Mouse (Mus musculus): ENCODE data around the gene Gm45717. TPM values are rescaled to one million over a fixed set of nuclear protein-coding genes. Genes with fewer than 3 reads are reported as not detected.

Gm45717 gene
- not detected for polyA plus RNA-seq (2017; shearing (Covaris generic))

DNA sequence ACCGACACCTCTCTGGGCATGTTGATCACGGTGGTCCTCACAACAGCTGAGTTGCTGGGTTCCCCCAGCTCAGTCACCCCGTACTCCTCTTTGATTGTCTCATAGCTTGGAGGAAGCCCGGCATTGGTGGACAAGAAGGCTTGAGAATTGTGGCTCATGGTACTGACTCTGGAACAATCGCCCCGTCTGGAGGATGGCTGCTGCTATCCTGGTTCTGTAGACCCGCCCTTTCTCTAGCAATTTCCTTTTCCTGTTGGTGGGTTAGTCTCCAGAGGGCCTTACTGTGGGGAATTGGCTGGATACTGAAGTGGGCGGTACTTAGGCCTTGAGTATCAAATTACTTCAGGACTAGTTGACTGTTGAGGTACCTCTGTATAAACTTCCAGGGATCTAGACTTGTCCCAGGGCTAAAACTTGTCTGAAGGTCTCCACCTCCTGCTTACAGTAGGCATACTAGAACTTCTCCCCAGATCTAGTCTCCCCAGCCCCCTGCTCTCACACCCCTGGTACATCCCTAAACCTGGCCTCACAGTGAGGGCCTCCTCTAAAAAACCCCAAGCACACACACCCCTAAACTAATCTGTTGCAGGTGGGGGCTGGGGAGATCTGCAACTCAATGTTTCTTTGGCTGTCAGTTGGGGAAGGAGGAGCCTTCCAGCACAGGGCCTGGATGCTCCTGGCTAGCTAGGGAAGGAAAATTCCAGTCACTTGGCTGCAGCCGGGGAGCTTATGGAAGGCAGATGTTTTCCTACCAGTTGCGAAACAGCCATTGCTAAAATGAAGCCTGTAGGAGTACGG, at the start of gene Gm45717, which contains the start of gene Ifitm2:
TSS of gene Gm45717 (minus strand) at position 180 of the 798 bp plus-strand sequence.
TSS of gene Ifitm2 (minus strand) at position 230 of the 798 bp plus-strand sequence.

DNA sequence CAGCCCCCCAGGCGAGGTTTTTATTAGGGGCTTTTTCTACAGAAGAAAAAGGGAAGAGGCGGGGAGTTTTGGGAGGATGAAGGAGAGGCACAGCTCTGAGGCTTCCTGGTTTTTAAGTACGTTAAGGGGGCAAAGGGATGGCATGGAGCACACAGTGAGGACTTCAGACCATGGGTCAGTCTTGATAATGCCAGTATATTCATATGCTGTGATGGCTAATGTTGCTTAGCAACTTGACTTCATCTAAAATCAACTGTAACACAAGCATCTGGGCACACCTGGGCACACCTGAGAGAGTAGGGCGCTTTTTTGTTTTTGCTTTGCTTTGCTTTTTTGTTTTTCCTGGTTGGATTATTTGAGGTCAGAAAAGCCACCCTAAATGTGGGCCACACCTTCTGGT, 11.2 kb upstream of the Gm45717 start, which contains the start of gene Ifitm1:
TSS of gene Ifitm1 (plus strand) at position 301 of the 400 bp plus-strand sequence.

DNA sequence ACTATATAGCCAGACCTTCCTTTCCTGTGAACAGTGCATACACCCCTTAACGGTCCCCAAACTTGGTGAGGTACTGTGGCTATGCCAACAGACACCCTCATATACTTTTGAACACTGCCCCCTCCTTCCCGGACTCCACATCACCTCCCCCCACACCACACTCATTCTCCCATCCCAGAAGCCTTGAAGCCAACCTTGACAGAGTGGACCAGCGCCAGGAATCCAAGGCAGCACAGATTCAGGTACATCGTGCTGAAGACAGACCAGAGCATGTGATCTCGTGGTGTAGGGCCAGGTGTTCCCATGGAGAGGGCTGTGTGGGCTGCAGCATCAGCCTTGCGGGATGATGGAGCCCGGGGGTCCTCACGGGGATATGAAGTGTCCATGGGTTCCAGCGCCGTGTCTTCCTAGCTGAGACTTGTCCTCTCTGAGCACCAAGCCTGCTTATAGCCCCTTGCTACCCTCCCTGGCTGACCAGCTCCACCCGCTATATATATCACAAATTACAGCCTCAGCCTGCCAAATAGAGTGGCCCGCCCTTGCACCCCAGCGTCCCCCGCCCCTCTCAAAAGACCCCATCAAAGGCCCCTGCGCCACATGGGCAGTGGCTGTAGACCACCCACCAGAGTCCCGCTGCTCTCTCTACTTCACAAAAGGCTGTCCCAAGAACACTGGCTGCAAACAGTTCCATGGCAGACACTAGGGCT, 5.8 kb downstream of the Gm45717 start, which contains the start of gene Ifitm5:
TSS of gene Ifitm5 (minus strand) at position 468 of the 707 bp plus-strand sequence.

DNA sequence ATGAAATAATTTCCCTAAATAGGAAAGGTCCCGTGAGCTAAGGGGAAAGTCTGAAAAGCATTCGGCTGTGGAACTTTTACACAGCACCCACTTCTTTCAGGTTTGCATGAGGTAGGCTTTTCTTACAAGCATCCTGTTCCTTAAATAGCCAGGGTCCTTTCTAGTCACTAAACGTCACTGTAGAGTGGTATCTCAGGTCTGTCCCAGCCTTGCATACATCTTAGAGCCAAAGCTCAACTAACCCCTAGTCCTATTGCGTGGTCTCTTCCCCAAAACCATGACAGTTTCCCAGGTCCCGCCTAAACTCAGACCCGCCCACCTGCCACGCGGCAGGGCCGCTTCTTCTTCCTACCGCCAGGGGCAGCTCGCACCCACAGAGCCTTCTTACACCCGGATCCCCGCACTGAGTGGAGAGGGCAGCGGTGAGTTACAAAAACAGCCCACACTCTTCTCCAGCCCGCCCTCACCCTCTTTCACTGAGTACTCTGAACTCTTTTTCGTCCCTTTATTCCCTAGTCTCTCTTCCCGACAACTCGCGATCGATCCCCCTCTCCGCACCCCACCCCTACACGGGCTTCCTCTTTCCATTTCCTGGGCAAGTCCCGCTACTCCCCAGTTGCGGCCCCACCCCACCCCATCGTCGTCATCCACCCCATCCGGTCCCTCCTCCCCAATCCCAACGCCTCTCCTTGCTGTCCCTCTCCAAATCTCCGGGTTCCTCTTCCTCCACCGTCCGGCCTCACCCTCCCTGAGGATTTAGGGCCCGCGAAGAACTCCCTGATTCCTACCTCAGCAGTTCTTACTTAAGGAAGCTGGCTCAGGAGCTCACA, 14.3 kb downstream of the Gm45717 start, which contains the start of gene Pgghg:
TSS of gene Pgghg (plus strand) at position 170 of the 830 bp plus-strand sequence.

DNA sequence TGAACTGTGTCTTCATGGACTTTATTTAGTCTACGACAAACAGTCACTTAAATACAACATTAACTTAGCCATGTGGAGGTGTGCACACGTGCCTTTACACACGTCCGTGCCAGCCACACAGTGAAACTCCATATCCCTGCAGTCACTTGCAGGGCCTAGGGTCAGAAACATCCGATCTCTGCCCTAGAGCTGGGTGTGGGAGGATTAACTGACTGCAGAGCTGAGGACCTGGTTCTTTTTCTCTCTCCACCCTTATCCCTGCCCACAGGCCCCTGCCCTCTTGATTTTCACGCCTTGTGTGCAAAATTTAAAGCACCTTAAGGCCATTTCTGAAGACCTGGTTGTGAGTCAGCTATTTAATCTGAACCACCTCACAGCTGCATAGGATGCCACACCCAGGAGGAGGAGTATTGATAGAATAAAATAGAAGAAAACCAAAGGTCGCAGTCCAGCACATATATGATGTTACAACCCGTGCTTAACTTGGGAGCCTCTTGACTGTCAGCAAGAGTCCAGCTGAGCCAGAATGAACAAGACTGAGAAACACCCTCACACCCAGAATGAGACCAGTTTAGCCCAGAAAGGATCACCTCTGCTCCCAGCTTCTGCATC, 35.2 kb downstream of the Gm45717 start, which contains the start of gene Nlrp6:
TSS of gene Nlrp6 (plus strand) at position 485 of the 612 bp plus-strand sequence.

DNA sequence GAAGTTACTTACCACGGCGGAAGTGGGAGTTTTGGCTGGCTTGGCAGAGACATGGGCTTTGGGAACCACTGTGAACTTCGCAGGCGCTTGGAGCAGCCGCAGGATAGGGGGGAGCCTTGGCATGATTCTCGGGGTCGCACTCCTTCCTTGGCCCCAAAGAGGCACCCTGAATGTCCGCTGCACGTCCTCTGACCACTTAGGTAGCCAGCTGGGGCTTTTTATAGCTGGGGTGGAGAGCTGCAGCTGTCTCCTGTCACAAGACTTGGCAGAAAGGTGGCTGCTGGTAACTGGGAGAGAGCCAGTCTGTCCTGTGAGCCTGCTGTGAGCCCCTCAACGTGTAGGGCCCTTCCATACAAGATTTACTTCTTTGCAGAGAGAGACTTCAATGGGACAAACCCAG, 55.5 kb downstream of the Gm45717 start, which contains the start of gene Cox8b:
TSS of gene Cox8b (minus strand) at position 227 of the 400 bp plus-strand sequence.

Other genes starting within 250 kb of the Gm45717 start
- gene Cyp2e1, start 192.2 kb downstream of the Gm45717 start, polyA plus RNA-seq (2017; shearing (Covaris generic)), result not detected
- gene Syce1, start 168.1 kb downstream of the Gm45717 start, polyA plus RNA-seq (2017; shearing (Covaris generic)), result 0.66 TPM
- gene Zfp941, start 133.8 kb downstream of the Gm45717 start, polyA plus RNA-seq (2017; shearing (Covaris generic)), result 0.20 TPM
- gene Urah, start 120.9 kb downstream of the Gm45717 start, polyA plus RNA-seq (2017; shearing (Covaris generic)), result not detected
- not detected for gene Scgb1c1, start 110.4 kb downstream of the Gm45717 start, polyA plus RNA-seq (2017; shearing (Covaris generic))
- gene Odf3, start 108.1 kb downstream of the Gm45717 start, polyA plus RNA-seq (2017; shearing (Covaris generic)), result not detected
- gene Gm45785, start 99.6 kb downstream of the Gm45717 start, polyA plus RNA-seq (2017; shearing (Covaris generic)), result not detected
- 165 TPM for gene Ric8a, start 99.0 kb downstream of the Gm45717 start, polyA plus RNA-seq (2017; shearing (Covaris generic))
- gene Bet1l, start 98.4 kb downstream of the Gm45717 start, polyA plus RNA-seq (2017; shearing (Covaris generic)), result 56.9 TPM
- 242 TPM for gene Psmd13, start 74.0 kb downstream of the Gm45717 start, polyA plus RNA-seq (2017; shearing (Covaris generic))
- 13.3 TPM for gene Sirt3, start 73.6 kb downstream of the Gm45717 start, polyA plus RNA-seq (2017; shearing (Covaris generic))
- gene Cox8b, start 55.5 kb downstream of the Gm45717 start, polyA plus RNA-seq (2017; shearing (Covaris generic)), result not detected
- gene Nlrp6, start 35.0 kb downstream of the Gm45717 start, polyA plus RNA-seq (2017; shearing (Covaris generic)), result not detected
- 45.4 TPM for gene Pgghg, start 14.5 kb downstream of the Gm45717 start, polyA plus RNA-seq (2017; shearing (Covaris generic))
- 1.0 TPM for gene Ifitm5, start 5.6 kb downstream of the Gm45717 start, polyA plus RNA-seq (2017; shearing (Covaris generic))
- 35.4 TPM for gene Ifitm2, start 50 bp upstream of the Gm45717 start, polyA plus RNA-seq (2017; shearing (Covaris generic))
- 0.77 TPM for gene Ifitm1, start 11.3 kb upstream of the Gm45717 start, polyA plus RNA-seq (2017; shearing (Covaris generic))
- 6.3 TPM for gene Ifitm3, start 54.8 kb upstream of the Gm45717 start, polyA plus RNA-seq (2017; shearing (Covaris generic))
- gene Ifitm6, start 62.0 kb upstream of the Gm45717 start, polyA plus RNA-seq (2017; shearing (Covaris generic)), result not detected
- gene Gm17387, start 73.2 kb upstream of the Gm45717 start, polyA plus RNA-seq (2017; shearing (Covaris generic)), result not detected
- gene B4galnt4, start 105.2 kb upstream of the Gm45717 start, polyA plus RNA-seq (2017; shearing (Covaris generic)), result 21.9 TPM
- gene Pkp3, start 122.3 kb upstream of the Gm45717 start, polyA plus RNA-seq (2017; shearing (Covaris generic)), result 422 TPM
- 261 TPM for gene Sigirr, start 144.6 kb upstream of the Gm45717 start, polyA plus RNA-seq (2017; shearing (Covaris generic))
- 0.24 TPM for gene Ano9, start 161.9 kb upstream of the Gm45717 start, polyA plus RNA-seq (2017; shearing (Covaris generic))
- gene Ptdss2, start 166.4 kb upstream of the Gm45717 start, polyA plus RNA-seq (2017; shearing (Covaris generic)), result 19.3 TPM
- 165 TPM for gene Rnh1, start 216.9 kb upstream of the Gm45717 start, polyA plus RNA-seq (2017; shearing (Covaris generic))
- 3.5 TPM for gene Hras, start 238.1 kb upstream of the Gm45717 start, polyA plus RNA-seq (2017; shearing (Covaris generic))
- 3.5 TPM for gene Lrrc56, start 238.2 kb upstream of the Gm45717 start, polyA plus RNA-seq (2017; shearing (Covaris generic))

All from inflammation-experienced regulatory T-cells, adult 16 weeks (primary cell).